ENCODE assay signal across 10 mouse cellular contexts in genomic region chr13:9929978-9930377, GRCm38 (mm10).
A peak's percentile ranks its signal among the peaks of the same experiment; 100 is the strongest.
DNase-seq lines count a peak whose midpoint lies in the region; ATAC-seq lines count a peak whose summit lies in the region.
"Had no signal": no experiment of that assay in that cellular context is flagged by ENCODE, and none has a peak within 500 bp of the region (broad histone marks: within the 10 kb centered on the region; RNA-seq: fewer than 3 reads in every experiment).

No protein-coding gene starts in this region.

- H3K27me3 ChIP-seq in hindbrain, embryonic 11.5 days (ENCODE audit: control insufficient read depth, insufficient read depth, low read length), result no peaks in the 10 kb centered on the region
- H3K27me3 ChIP-seq in liver, embryonic 11.5 days (replicated peaks; ENCODE audit: control insufficient read depth, insufficient read depth, low read length), result no peaks in the 10 kb centered on the region
- H3K27me3 ChIP-seq: embryonic facial prominence, embryonic 15.5 days; liver, embryonic 13.5 days had no signal

- H3K9me3 ChIP-seq in hindbrain, embryonic 11.5 days (ENCODE audit: control insufficient read depth, low read length), result no peaks in the 10 kb centered on the region
- no peaks in the 10 kb centered on the region for H3K9me3 ChIP-seq in liver, embryonic 11.5 days (ENCODE audit: control insufficient read depth, low read length)
- H3K9me3 ChIP-seq: embryonic facial prominence, embryonic 15.5 days; liver, embryonic 13.5 days had no signal

- H3K9ac ChIP-seq in hindbrain, embryonic 11.5 days (ENCODE audit: low read depth, low read length), result no peak overlapping the region
- H3K9ac ChIP-seq in liver, embryonic 11.5 days (ENCODE audit: low read depth, low read length), result no peak overlapping the region
- H3K9ac ChIP-seq: embryonic facial prominence, embryonic 15.5 days; liver, embryonic 13.5 days had no signal

- no peak overlapping the region for H3K4me2 ChIP-seq in hindbrain, embryonic 11.5 days (replicated peaks; ENCODE audit: low read depth, low read length)
- H3K4me2 ChIP-seq in liver, embryonic 11.5 days, result no peak overlapping the region
- H3K4me2 ChIP-seq: embryonic facial prominence, embryonic 15.5 days; liver, embryonic 13.5 days had no signal

- no peak for DNase-seq in frontal cortex, postnatal 25 days (ENCODE audit: low spot score in 2 of 2)
- peak; percentile 36 for DNase-seq in ZHBTc4 (ENCODE audit: low read depth, low spot score)
- DNase-seq in hindbrain, embryonic 11.5 days (ENCODE audit: low spot score), result peak; percentile 48
- peak; percentile 79 for DNase-seq in lung, postnatal 36 days
- DNase-seq in ovary, postnatal 10 days (ENCODE audit: low spot score), result no peak
- no peak for DNase-seq in spleen, adult 18-20 months
- DNase-seq in liver, embryonic 11.5 days (ENCODE audit: low spot score), result no peak
- DNase-seq: liver, embryonic 13.5 days had no signal

- ATAC-seq in frontal cortex, adult (ENCODE audit: low TSS enrichment), result peak; percentile 70
- peak; percentile 61 for ATAC-seq in hindbrain, embryonic 11.5 days (ENCODE audit: low FRiP score)
- no peak for ATAC-seq in liver, embryonic 11.5 days (replicated peaks; ENCODE audit: low FRiP score)

- peaks cover 2% of the 10 kb centered on the region; the same call in 1 of the 2 replicates for H3K4me1 ChIP-seq in hindbrain, embryonic 11.5 days (replicated peaks; ENCODE audit: control insufficient read depth, insufficient read depth, low read length)
- H3K4me1 ChIP-seq in liver, embryonic 11.5 days (replicated peaks; ENCODE audit: control insufficient read depth, insufficient read depth, low read length), result no peaks in the 10 kb centered on the region
- H3K4me1 ChIP-seq: embryonic facial prominence, embryonic 15.5 days; liver, embryonic 13.5 days had no signal

- WGBS in hindbrain, embryonic 11.5 days, result 53% methylated on average over 2 of the region's 2 CpGs
- WGBS in liver, embryonic 11.5 days, result 58% methylated on average over 2 of the region's 2 CpGs

- no peak overlapping the region for H3K27ac ChIP-seq in hindbrain, embryonic 11.5 days (ENCODE audit: low read depth, low read length)
- no peak overlapping the region for H3K27ac ChIP-seq in liver, embryonic 11.5 days (ENCODE audit: low read depth, low read length)
- H3K27ac ChIP-seq: embryonic facial prominence, embryonic 15.5 days; liver, embryonic 13.5 days had no signal

- H3K4me3 ChIP-seq in hindbrain, embryonic 11.5 days (ENCODE audit: low read depth, low read length), result no peak overlapping the region
- no peak overlapping the region for H3K4me3 ChIP-seq in liver, embryonic 11.5 days (ENCODE audit: low read depth, low read length)
- H3K4me3 ChIP-seq: embryonic facial prominence, embryonic 15.5 days; liver, embryonic 13.5 days had no signal

- no peaks in the 10 kb centered on the region for H3K36me3 ChIP-seq in hindbrain, embryonic 11.5 days (ENCODE audit: control insufficient read depth, insufficient read depth, low read length)
- H3K36me3 ChIP-seq in liver, embryonic 11.5 days (ENCODE audit: control insufficient read depth, insufficient read depth, low read length), result no peaks in the 10 kb centered on the region
- H3K36me3 ChIP-seq: embryonic facial prominence, embryonic 15.5 days; liver, embryonic 13.5 days had no signal

Comparison
In these comparisons a context has a peak if more than half of its experiments do, and no peak if none do; other contexts are left out.
1. DNase-seq: peak in ZHBTc4 (single experiment), hindbrain, embryonic 11.5 days (single experiment) and lung, postnatal 36 days (single experiment); none in frontal cortex, postnatal 25 days (0 of 2), ovary, postnatal 10 days (single experiment), spleen, adult 18-20 months (0 of 2) and liver, embryonic 11.5 days (single experiment).